Mouse (Mus musculus): ENCODE data around the gene Ssh2. TPM values are rescaled to one million over a fixed set of nuclear protein-coding genes. Genes with fewer than 3 reads are reported as not detected.

Gene Ssh2
- polyA plus RNA-seq, 1 experiment from 2014 or later, result 14.3 TPM

DNA sequence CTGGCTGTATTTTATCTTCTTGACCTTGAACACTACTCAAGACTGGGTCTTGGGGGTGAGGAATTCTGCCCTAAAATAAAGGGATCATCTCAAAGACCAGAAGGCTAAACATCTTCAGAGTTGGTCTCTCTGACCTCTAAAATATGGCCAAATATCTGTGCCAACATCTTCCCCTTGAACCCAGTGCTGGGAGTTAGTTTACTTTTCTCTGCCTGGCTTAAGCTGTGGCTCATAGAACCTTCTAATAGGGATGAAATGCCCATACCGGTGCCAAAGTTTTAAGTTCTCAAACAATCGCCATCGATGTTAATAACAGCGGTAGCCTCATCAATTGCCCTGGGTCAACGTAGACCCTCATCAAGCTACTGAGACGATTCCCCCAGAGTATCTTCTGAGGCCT lies 245.8 kb downstream of the Ssh2 start:
- peaks cover 60% of the 10 kb centered on the region for H3K27me3 ChIP-seq (replicated peaks)
- no peaks in the 10 kb centered on the region for H3K9me3 ChIP-seq
- WGBS, result 6% methylated on average over 6 of the region's 6 CpGs
- peaks cover 3% of the 10 kb centered on the region; the same call in 1 of the 2 replicates for H3K36me3 ChIP-seq
- H3K9ac ChIP-seq, result peak overlapping the region; percentile 58
- peak overlapping the region; percentile 99 for H3K4me2 ChIP-seq (replicated peaks)
- peaks cover 13% of the 10 kb centered on the region for H3K4me1 ChIP-seq
- no peak for ATAC-seq (ENCODE audit: low FRiP score, low read depth)
- H3K27ac ChIP-seq, result no peak overlapping the region
- H3K4me3 ChIP-seq, result peak overlapping the region; percentile 51

DNA sequence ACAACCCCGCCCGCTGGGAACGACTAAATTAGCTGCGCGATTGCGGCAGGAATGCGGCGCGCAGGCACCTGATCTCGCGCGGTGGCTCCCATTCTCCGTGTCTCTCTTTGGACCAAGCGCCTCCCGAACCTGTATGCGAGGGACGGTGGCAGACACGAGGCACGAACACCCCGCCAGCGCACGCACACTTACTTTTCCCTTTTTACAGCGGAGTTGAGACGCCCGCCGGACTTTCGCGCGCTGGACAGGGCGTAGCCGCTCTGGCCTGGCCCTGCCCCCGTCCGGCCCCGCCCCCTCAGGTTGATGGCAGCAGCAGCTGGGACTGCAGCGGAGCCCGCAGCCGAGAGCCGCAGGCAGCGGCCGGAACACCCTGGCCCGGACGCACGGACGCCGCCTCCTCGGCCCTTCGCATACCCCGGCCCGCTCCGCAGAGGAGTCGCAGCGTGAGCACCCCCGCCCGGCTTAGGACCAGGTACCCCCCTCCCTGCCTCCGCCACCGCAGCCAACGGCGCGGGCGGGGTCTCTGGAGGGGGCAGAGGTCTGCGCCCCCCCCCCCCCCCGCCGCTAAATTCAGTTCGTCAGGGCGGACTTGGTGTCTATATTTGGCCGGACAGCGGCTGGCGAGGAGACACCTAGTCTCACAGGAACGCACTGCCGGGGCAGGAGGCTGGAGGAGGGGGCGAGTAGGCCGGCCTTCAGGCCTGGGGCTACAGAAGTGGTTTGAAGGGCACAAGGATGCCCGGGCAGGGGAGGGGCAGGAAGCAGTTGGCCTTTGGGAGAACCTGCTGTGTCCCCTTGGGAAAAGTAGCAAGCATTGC lies 246.4 kb downstream of the Ssh2 start, which contains the start of gene Coro6:
TSS of gene Coro6 (plus strand) at position 129 of the 818 bp plus-strand sequence.
- Histone ChIP-seq H3K9me3 (no peaks in the 10 kb centered on the region), H3K4me1 (peaks cover 19% of the 10 kb centered on the region), H3K27me3 (replicated peaks) (peaks cover 66% of the 10 kb centered on the region), H3K27ac (no peak within 1 kb of the TSS), H3K9ac (peak within 1 kb of the TSS; percentile 58), H3K4me3 (peak within 1 kb of the TSS; percentile 51), H3K4me2 (replicated peaks) (peak within 1 kb of the TSS; percentile 99), H3K36me3 (peaks cover 3% of the 10 kb centered on the region; the same call in 1 of the 2 replicates)
- peak; percentile 65 for ATAC-seq (ENCODE audit: low FRiP score, low read depth)
- 1% methylated on average over 71 of the region's 73 CpGs for WGBS

DNA sequence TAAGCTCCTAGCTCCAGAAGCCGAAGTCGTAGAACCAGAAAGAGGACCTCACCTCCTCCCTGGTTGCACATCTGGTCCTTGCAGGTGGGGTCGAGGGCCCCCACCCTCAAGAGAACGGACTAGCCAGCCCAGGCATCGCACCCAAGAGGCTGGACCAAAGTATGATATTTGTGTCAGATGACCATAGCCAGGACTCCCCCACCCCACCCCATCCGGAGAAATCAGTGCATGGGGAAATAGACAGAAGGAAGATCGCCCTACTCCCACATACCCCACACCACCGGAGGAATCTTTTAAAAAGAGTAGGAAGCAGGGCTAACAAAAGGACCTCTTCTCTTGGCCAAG lies 247.0 kb downstream of the Ssh2 start:
- Histone ChIP-seq H3K4me1 (peaks cover 24% of the 10 kb centered on the region), H3K4me3 (no peak overlapping the region), H3K27ac (no peak overlapping the region), H3K36me3 (no peaks in the 10 kb centered on the region; the same call in 1 of the 2 replicates), H3K27me3 (replicated peaks) (peaks cover 72% of the 10 kb centered on the region), H3K9ac (no peak overlapping the region), H3K9me3 (no peaks in the 10 kb centered on the region), H3K4me2 (replicated peaks) (peak overlapping the region; percentile 99)
- WGBS, result 45% methylated on average over 8 of the region's 8 CpGs
- ATAC-seq (ENCODE audit: low FRiP score, low read depth), result no peak

DNA sequence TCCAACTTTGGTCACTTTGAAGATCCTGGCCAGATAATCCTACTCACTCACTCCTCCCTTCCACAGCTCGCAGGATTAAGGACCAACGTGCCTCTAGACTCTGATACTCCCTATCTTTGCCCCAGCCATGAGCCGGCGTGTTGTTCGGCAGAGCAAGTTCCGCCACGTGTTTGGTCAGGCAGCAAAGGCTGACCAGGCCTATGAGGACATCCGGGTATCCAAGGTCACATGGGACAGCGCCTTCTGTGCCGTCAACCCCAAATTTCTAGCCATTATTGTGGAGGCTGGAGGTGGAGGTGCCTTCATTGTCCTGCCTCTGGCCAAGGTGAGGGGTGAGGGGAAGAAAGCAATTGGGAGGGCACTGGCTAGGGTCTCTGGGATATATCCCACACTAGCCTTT lies 247.7 kb downstream of the Ssh2 start:
- no peaks in the 10 kb centered on the region; the same call in 1 of the 2 replicates for H3K36me3 ChIP-seq
- H3K9ac ChIP-seq, result no peak overlapping the region
- H3K4me3 ChIP-seq, result no peak overlapping the region
- H3K27me3 ChIP-seq (replicated peaks), result peaks cover 76% of the 10 kb centered on the region
- H3K27ac ChIP-seq, result no peak overlapping the region
- no peak overlapping the region for H3K4me2 ChIP-seq (replicated peaks)
- ATAC-seq (ENCODE audit: low FRiP score, low read depth), result no peak
- H3K9me3 ChIP-seq, result no peaks in the 10 kb centered on the region
- WGBS, result 78% methylated on average over 10 of the region's 10 CpGs
- H3K4me1 ChIP-seq, result peaks cover 24% of the 10 kb centered on the region

DNA sequence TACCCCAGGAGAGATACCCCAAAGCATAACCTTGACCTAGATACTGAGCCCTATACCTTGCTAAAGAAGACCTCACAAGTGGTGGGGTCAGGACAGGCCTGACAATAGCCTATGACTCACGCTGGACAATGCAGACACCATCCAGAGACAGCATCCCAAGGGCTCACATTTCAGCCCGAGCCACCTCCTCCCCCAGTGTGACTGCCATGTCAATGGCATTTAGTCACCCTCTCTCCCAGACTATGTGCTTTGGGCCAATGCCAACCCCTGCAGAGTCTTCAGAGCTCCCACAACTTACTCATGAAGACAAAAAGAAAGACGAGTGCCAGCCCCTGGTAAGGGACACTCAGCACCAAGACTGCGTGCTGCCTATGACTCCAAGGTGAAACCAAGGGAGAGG lies 248.6 kb downstream of the Ssh2 start:
- no peak overlapping the region for H3K4me2 ChIP-seq (replicated peaks)
- H3K36me3 ChIP-seq, result no peaks in the 10 kb centered on the region; the same call in 1 of the 2 replicates
- no peak for ATAC-seq (ENCODE audit: low FRiP score, low read depth)
- no peaks in the 10 kb centered on the region for H3K9me3 ChIP-seq
- H3K9ac ChIP-seq, result no peak overlapping the region
- H3K27ac ChIP-seq, result no peak overlapping the region
- no peak overlapping the region for H3K4me3 ChIP-seq
- WGBS, result 49% methylated on average over 4 of the region's 4 CpGs
- H3K4me1 ChIP-seq, result peaks cover 24% of the 10 kb centered on the region
- peaks cover 78% of the 10 kb centered on the region for H3K27me3 ChIP-seq (replicated peaks)

DNA sequence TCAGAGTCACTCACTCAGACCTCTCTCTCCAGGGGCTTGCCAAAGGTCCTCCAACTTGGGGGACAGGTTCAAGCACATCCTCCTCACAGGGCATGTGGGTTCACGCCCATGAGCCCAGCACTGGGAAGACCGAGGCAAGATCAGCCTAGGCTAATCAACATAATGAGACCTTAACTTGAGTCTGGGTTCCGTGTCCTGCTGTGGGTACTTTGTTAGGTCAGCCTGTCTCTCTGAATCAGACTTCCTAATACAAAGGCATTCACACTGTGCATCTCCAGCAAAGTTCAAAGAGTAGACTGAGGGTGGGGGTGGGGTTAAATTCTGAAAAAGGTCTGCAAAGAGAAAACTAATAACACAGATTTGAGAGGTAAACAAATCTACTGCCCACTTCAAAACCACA lies 249.0 kb downstream of the Ssh2 start:
- Histone ChIP-seq H3K4me2 (replicated peaks) (no peak overlapping the region), H3K36me3 (no peaks in the 10 kb centered on the region; the same call in 1 of the 2 replicates), H3K9me3 (no peaks in the 10 kb centered on the region), H3K4me1 (peaks cover 24% of the 10 kb centered on the region), H3K27me3 (replicated peaks) (peaks cover 78% of the 10 kb centered on the region), H3K9ac (no peak overlapping the region), H3K4me3 (no peak overlapping the region), H3K27ac (no peak overlapping the region)
- no peak for ATAC-seq (ENCODE audit: low FRiP score, low read depth)
- 45% methylated on average over 3 of the region's 3 CpGs for WGBS

DNA sequence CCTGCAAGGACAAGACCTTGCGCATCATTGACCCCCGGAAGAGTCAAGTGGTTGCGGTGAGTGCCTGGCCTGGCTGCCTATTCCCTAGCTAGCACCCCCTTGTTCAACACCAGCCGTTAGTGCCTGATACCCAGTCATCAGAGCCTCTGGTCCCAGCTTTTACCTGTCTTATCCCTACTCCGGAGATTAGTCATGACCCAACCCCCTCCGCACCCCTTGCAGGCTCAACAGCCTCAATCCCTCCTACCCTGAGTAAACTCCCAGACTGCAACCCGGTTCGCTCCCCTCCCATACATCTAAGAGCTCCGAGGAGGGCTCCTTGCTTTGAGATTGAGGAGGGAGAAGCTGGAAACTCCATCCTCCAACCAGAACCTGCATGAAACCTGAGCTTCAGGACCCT lies 250.5 kb downstream of the Ssh2 start:
- no peak overlapping the region for H3K4me3 ChIP-seq
- 35% methylated on average over 9 of the region's 9 CpGs for WGBS

DNA sequence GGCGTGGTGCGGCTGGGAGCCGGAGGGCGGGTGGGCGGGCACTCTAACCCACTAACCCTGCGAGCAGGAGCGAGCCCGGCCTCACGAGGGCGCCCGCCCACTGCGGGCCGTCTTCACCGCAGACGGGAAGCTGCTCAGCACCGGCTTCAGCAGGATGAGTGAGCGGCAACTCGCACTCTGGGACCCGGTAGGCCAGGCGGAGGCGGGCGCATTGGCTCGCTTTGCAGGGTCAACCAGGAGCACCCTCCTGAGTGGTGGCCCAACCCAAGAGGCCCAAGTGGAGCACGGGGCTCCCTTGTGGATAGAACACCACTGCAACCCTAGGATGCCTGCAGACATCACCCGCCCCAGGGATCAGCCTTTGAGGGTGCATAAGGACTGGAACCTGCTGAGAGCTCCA lies 251.1 kb downstream of the Ssh2 start:
- Histone ChIP-seq H3K4me3 (no peak overlapping the region), H3K4me1 (peaks cover 19% of the 10 kb centered on the region), H3K9ac (no peak overlapping the region), H3K36me3 (peaks cover 18% of the 10 kb centered on the region), H3K27me3 (replicated peaks) (peaks cover 57% of the 10 kb centered on the region), H3K4me2 (replicated peaks) (peak overlapping the region; percentile 20), H3K9me3 (no peaks in the 10 kb centered on the region), H3K27ac (no peak overlapping the region)
- 3% methylated on average over 25 of the region's 25 CpGs for WGBS
- peak; percentile 17; the same call in 1 of the 2 replicates for ATAC-seq (ENCODE audit: low FRiP score, low read depth)

More for the DNA sequence above, 250.5 kb downstream of the Ssh2 start:
- H3K9ac ChIP-seq, result no peak overlapping the region
- peaks cover 12% of the 10 kb centered on the region for H3K36me3 ChIP-seq
- no peak for ATAC-seq (ENCODE audit: low FRiP score, low read depth)
- H3K27me3 ChIP-seq (replicated peaks), result peaks cover 63% of the 10 kb centered on the region
- no peaks in the 10 kb centered on the region for H3K9me3 ChIP-seq
- H3K4me2 ChIP-seq (replicated peaks), result no peak overlapping the region
- H3K27ac ChIP-seq, result no peak overlapping the region
- H3K4me1 ChIP-seq, result peaks cover 24% of the 10 kb centered on the region

DNA sequence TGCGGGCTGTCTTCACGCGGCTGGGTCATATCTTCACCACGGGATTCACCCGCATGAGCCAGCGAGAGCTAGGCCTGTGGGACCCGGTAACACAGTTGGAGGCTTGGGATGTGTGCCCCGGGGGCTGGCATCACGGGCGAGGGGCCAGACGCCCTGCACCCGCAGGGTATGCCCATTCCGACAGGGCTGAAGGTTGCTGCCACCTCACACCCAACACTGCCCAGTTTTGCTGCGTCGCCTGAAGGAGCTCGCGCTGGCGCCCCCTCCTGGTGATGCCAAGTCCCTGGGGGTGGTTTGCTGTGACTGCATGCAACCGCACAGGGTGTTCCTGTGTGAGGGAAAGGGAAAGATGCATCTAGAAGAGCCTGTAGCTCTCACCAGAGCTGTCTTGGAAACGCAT lies 251.7 kb downstream of the Ssh2 start:
- Histone ChIP-seq H3K9ac (no peak overlapping the region), H3K27me3 (replicated peaks) (peaks cover 51% of the 10 kb centered on the region), H3K4me3 (no peak overlapping the region), H3K9me3 (no peaks in the 10 kb centered on the region), H3K27ac (no peak overlapping the region), H3K4me1 (peaks cover 13% of the 10 kb centered on the region), H3K36me3 (peaks cover 24% of the 10 kb centered on the region), H3K4me2 (replicated peaks) (peak overlapping the region; percentile 20)
- WGBS, result 16% methylated on average over 20 of the region's 20 CpGs
- ATAC-seq (ENCODE audit: low FRiP score, low read depth), result no peak

DNA sequence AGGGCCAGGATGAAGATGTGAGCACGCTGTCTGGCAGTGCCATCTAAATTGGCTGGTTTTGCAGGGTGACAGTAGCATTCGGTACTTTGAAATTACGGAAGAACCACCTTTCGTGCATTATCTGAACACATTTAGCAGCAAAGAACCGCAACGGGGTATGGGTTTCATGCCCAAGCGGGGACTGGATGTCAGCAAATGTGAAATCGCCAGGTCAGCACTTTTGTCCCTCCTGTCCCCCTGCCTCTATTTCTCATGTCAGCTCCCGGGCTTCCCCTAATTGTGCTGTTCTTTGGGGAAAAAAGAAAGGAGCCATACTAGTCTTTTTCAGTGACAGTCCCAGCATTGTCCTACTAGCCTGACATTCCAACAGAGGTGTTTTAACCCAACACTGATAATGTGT lies 252.3 kb downstream of the Ssh2 start:
- peaks cover 45% of the 10 kb centered on the region for H3K27me3 ChIP-seq (replicated peaks)
- no peak overlapping the region for H3K4me2 ChIP-seq (replicated peaks)

DNA sequence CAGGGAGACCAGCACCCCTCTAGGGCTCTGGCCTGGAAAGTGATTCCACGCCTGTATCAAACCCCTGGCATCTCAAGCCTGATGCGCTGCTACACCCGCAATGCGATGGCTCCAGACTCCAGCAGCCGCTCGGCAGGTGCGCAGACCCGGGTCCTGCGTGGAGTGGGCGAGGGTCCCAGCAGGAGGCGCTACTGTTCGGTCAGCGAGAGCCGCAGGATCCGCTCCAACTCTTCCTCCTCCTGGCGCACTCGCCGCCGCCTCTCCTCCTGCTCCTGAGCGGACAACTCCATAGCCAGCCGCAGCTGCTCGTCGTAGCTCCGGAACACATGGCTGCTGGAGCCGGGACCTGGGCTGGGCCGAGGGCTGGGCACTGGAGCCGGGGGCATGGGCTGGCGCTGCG lies 255.3 kb downstream of the Ssh2 start:
- no peak overlapping the region for H3K27ac ChIP-seq
- H3K9me3 ChIP-seq, result no peaks in the 10 kb centered on the region
- H3K9ac ChIP-seq, result no peak overlapping the region
- no peak for ATAC-seq (ENCODE audit: low FRiP score, low read depth)
- 71% methylated on average over 29 of the region's 29 CpGs for WGBS
- no peak overlapping the region for H3K4me3 ChIP-seq
- H3K4me2 ChIP-seq (replicated peaks), result no peak overlapping the region
- H3K36me3 ChIP-seq, result peaks cover 47% of the 10 kb centered on the region
- H3K27me3 ChIP-seq (replicated peaks), result peaks cover 26% of the 10 kb centered on the region
- H3K4me1 ChIP-seq, result peaks cover 12% of the 10 kb centered on the region

More for the DNA sequence above, 252.3 kb downstream of the Ssh2 start:
- WGBS, result 84% methylated on average over 9 of the region's 9 CpGs
- Histone ChIP-seq H3K36me3 (peaks cover 30% of the 10 kb centered on the region), H3K4me3 (no peak overlapping the region), H3K27ac (no peak overlapping the region), H3K4me1 (peaks cover 12% of the 10 kb centered on the region), H3K9ac (no peak overlapping the region), H3K9me3 (no peaks in the 10 kb centered on the region)
- ATAC-seq (ENCODE audit: low FRiP score, low read depth), result no peak

DNA sequence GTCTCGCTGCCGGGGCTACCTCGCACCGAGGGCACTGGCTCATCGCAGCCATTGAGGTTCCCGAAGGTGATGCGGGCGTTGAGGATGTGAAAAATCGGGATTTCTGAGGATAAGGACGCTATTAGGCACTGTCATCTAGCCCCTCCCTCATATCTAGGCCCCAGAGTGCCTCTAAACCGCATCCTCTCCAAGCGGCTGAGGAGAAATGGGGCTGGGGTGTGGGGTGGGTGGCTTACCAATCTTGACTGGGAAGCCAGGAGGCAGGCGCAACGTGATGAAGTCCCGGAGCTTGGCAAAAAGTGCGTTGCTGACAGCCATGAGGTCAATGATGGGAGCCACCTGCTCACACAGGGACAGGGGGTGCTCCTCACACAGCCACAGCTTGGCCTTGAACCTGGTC lies 256.7 kb downstream of the Ssh2 start:
- no peak overlapping the region for H3K4me2 ChIP-seq (replicated peaks)
- H3K27ac ChIP-seq, result no peak overlapping the region
- H3K27me3 ChIP-seq (replicated peaks), result peaks cover 12% of the 10 kb centered on the region; the same call in 1 of the 2 replicates
- no peaks in the 10 kb centered on the region for H3K9me3 ChIP-seq
- H3K4me3 ChIP-seq, result no peak overlapping the region
- H3K9ac ChIP-seq, result no peak overlapping the region
- no peak for ATAC-seq (ENCODE audit: low FRiP score, low read depth)
- H3K4me1 ChIP-seq, result peaks cover 2% of the 10 kb centered on the region; the same call in 1 of the 2 replicates
- 90% methylated on average over 16 of the region's 16 CpGs for WGBS
- peaks cover 56% of the 10 kb centered on the region for H3K36me3 ChIP-seq

DNA sequence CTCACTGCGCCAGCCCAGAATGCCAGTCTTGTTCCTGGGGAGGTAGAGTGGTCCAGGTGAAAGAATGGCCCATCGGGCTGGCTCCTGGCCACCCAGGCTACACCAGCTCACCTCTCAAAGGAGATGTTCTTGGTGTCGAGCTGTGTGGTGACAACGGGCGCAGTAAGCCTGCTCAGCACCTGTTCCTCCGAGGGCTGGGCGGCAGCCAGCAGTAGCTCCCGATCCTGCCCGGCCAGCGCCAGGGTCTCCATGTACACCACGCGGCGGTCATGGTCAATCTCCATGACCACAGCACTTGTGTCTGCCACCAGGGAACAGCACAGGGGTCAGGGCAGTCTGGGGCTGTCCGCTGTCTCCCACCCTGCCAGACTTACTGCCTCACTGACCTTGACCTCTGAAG lies 260.1 kb downstream of the Ssh2 start:
- no peak overlapping the region for H3K4me2 ChIP-seq (replicated peaks)
- H3K9me3 ChIP-seq, result no peaks in the 10 kb centered on the region
- H3K27me3 ChIP-seq (replicated peaks), result no peaks in the 10 kb centered on the region
- no peaks in the 10 kb centered on the region for H3K4me1 ChIP-seq
- peaks cover 47% of the 10 kb centered on the region for H3K36me3 ChIP-seq
- WGBS, result 95% methylated on average over 14 of the region's 14 CpGs
- no peak overlapping the region for H3K27ac ChIP-seq
- no peak for ATAC-seq (ENCODE audit: low FRiP score, low read depth)
- no peak overlapping the region for H3K4me3 ChIP-seq
- H3K9ac ChIP-seq, result no peak overlapping the region
